15 mouse cellular contexts compared by ENCODE assay signal in genomic region chr11:88847281-88848006, GRCm38 (mm10). TPM values are rescaled to one million over a fixed set of nuclear protein-coding genes. Genes with fewer than 3 reads are reported as not detected.
DNase-seq lines count a peak whose midpoint lies in the region; TF ChIP-seq lines count a peak whose summit lies in the region.
"Had no signal": no experiment of that assay in that cellular context is flagged by ENCODE, and none has a peak within 500 bp of the region (broad histone marks: within the 10 kb centered on the region; RNA-seq: fewer than 3 reads in every experiment).

No protein-coding gene starts in this region.

- TF ChIP-seq POLR2A in kidney, adult 2 months (IDR thresholded peaks at IDR 0.05; ENCODE audit: low read depth, low read length) = no peak

- H3K27me3 ChIP-seq in kidney, adult 2 months (replicated peaks; ENCODE audit: control insufficient read depth, insufficient read depth, low read length) = no peaks in the 10 kb centered on the region
- H3K27me3 ChIP-seq: hindbrain, embryonic 12.5 days; midbrain, embryonic 13.5 days; Patski had no signal

- H3K4me3 ChIP-seq in gastrocnemius, adult 2 months = no peak overlapping the region
- no peak overlapping the region for H3K4me3 ChIP-seq in kidney, adult 2 months (ENCODE audit: insufficient read depth, low read depth, low read length)
- H3K4me3 ChIP-seq: hindbrain, embryonic 12.5 days; midbrain, embryonic 13.5 days had no signal

- intact Hi-C loops in gastrocnemius, adult 2 months (cut with DNase I) = loop anchor here (5.0 kb wide), 2 partner anchors 55 to 110 kb away; partner anchors contain the start of gene Scpep1
- intact Hi-C loops in gastrocnemius, postnatal 14 days (cut with DNase I; ENCODE audit: low total_unique reads) = loop anchor here (5.0 kb wide), 1 partner anchor 110 kb away; the partner anchor contains the start of gene Scpep1

- peak overlapping the region; percentile 91; the same call in 1 of the 2 replicates for H3K27ac ChIP-seq in gastrocnemius, adult 2 months
- no peak overlapping the region for H3K27ac ChIP-seq in kidney, adult 2 months (ENCODE audit: insufficient read depth, low read depth, low read length)
- H3K27ac ChIP-seq: macrophage; midbrain, embryonic 13.5 days had no signal

- peaks cover 43% of the 10 kb centered on the region for H3K4me1 ChIP-seq in kidney, adult 2 months (ENCODE audit: control insufficient read depth, insufficient read depth, low read length)

- WGBS in kidney, adult 2 months = 52% methylated on average over 8 of the region's 8 CpGs

- TF ChIP-seq CTCF in gastrocnemius, adult 2 months (IDR thresholded peaks at IDR 0.05) = no peak
- no peak for TF ChIP-seq CTCF in kidney, adult 2 months (conservative IDR thresholded peaks at IDR 0.05; ENCODE audit: insufficient read depth, insufficient read length, low read depth, low read length)

- no peaks in the 10 kb centered on the region for H3K36me3 ChIP-seq in kidney, adult 2 months (ENCODE audit: control insufficient read depth, insufficient read depth, low read length)

- no peak for DNase-seq in gastrocnemius, adult 2 months
- DNase-seq in gastrocnemius, postnatal 14 days = no peak
- DNase-seq in kidney, adult 2 months = peak; percentile 40
- DNase-seq in kidney, adult 9 months = no peak
- peak; percentile 40 for DNase-seq in 3T3-L1 (ENCODE audit: low read depth, low spot score)
- DNase-seq in adrenal gland, postnatal 14 days = peak; percentile 86
- no peak for DNase-seq in cerebellum, adult 9-11 months
- DNase-seq in thymus, postnatal 0 days (ENCODE audit: low spot score) = no peak
- DNase-seq: cerebellum, postnatal 14 days; lung, adult 18-20 months; right cerebral cortex, postnatal 25 days had no signal

RNA-seq across cellular contexts. Expression of gene Akap1, which starts 16.9 kb away (rescaled TPM):
- total RNA-seq in gastrocnemius, adult 2 months (2021) = 10 to 100 TPM; 62.5 to 93.2 TPM
- 10 to 100 TPM; 57.4 to 62.0 TPM for total RNA-seq in gastrocnemius, postnatal 14 days (2021)
- 72.6 and 73.1 TPM in 2 replicates for polyA plus RNA-seq in kidney, adult 2 months (2012; rRNA removed)
- 128 and 149 TPM in 2 replicates for total RNA-seq in adrenal gland, postnatal 14 days (2021)
- 9.3 and 10.0 TPM in 2 replicates for polyA plus RNA-seq in thymus, postnatal 0 days (2015; fragmentation: Nextera tagmentation; extraction: Ambion mirVana)

Comparison
In these comparisons a context has a peak if more than half of its experiments do, and no peak if none do; other contexts are left out.
1. DNase-seq: peak in kidney, adult 2 months (single experiment), 3T3-L1 (single experiment) and adrenal gland, postnatal 14 days (single experiment); none in gastrocnemius, adult 2 months (single experiment), gastrocnemius, postnatal 14 days (single experiment), kidney, adult 9 months (single experiment), cerebellum, adult 9-11 months (single experiment) and thymus, postnatal 0 days (single experiment).